Mouse (Mus musculus) limb, embryonic 14.5 days (tissue): ENCODE measurements around the gene Rab31. TPM values are rescaled to one million over a fixed set of nuclear protein-coding genes. Genes with fewer than 3 reads are reported as not detected.

ENCODE experiments used
- ATAC-seq: fragments of 200-750 bp; cut with Nextera tagmentation; 2 replicates; pipeline ENCODE4 v1.8.0; 2017; ENCODE audit warnings: low read depth, moderate number of reproducible peaks, moderate TSS enrichment; ENCODE audit not compliant: low FRiP score
- DNase-seq: peaks from one replicate; pipeline ENCODE4 v3.0.0-alpha.2; 2015; ENCODE audit warnings: low spot score
- H3K27ac ChIP-seq: fragments of 300-500 bp; sonication (generic); replicated peaks from 2 replicates; pipeline ENCODE4 v1.5.1; 2014; ENCODE audit warnings: low read depth, mild to moderate bottlenecking, low read length, moderate library complexity, mixed read lengths
- H3K27me3 ChIP-seq: fragments of 300-500 bp; sonication (generic); 2 replicates; pipeline ENCODE4 v1.6.1; 2014; ENCODE audit warnings: low read length, mixed read lengths; ENCODE audit not compliant: control insufficient read depth, insufficient read depth
- H3K36me3 ChIP-seq: fragments of 300-500 bp; sonication (generic); 2 replicates; pipeline ENCODE4 v1.6.1; 2014; ENCODE audit warnings: mild to moderate bottlenecking, low read length, moderate library complexity, mixed read lengths; ENCODE audit not compliant: control insufficient read depth, insufficient read depth
- H3K4me1 ChIP-seq: fragments of 300-500 bp; sonication (generic); 2 replicates; pipeline ENCODE4 v1.6.1; 2014; ENCODE audit warnings: antibody characterized with exemption, low read length, mixed read lengths; ENCODE audit not compliant: control insufficient read depth, insufficient read depth
- H3K4me2 ChIP-seq: fragments of 300-500 bp; sonication (generic); replicated peaks from 2 replicates; pipeline ENCODE4 v1.6.1; 2014; ENCODE audit warnings: low read depth, mild to moderate bottlenecking, low read length, moderate library complexity; ENCODE audit not compliant: severe bottlenecking
- H3K4me3 ChIP-seq: fragments of 300-500 bp; sonication (generic); replicated peaks from 2 replicates; pipeline ENCODE4 v1.5.1; 2014; ENCODE audit warnings: low read length
- H3K9ac ChIP-seq: fragments of 300-500 bp; sonication (generic); 2 replicates; pipeline ENCODE4 v1.6.1; 2014; ENCODE audit warnings: mild to moderate bottlenecking, low read depth, low read length, moderate library complexity; ENCODE audit not compliant: severe bottlenecking
- H3K9me3 ChIP-seq: fragments of 300-500 bp; sonication (generic); 2 replicates; pipeline ENCODE4 v1.6.1; 2016; ENCODE audit warnings: low read length; ENCODE audit not compliant: control insufficient read depth
- POLR2A ChIP-seq: fragments of 200-500 bp; IDR thresholded peaks from 2 replicates; pipeline ENCODE4 v1.8.0; 2012; ENCODE audit warnings: inconsistent platforms, mild to moderate bottlenecking, moderate library complexity, borderline replicate concordance; ENCODE audit not compliant: insufficient read depth, insufficient read length; ENCODE audit errors: extremely low read depth
- WGBS: fragments of 180-500 bp; shearing (Covaris S2); extraction: QIAGEN DNeasy Blood & Tissue Kit; methylation state at CpG from one replicate; pipeline ENCODE4 v1.1.7; 2014; 5-methylcytosine and 5-hydroxymethylcytosine counted together
- polyA plus RNA-seq, 2 experiments: library from polyadenylated mRNA; depleted of rRNA in 1 of 2; stranded (reverse) in 1 of 2; unstranded in 1 of 2; fragments of >200 nt; fragmentation: Nextera tagmentation in 1 of 2; extraction: Ambion mirVana in 1 of 2; gene quantifications; 2 replicates each; pipeline versions ENCODE4 v1.2.1 to v1.2.3; 2012 to 2014

Gene Rab31
- polyA plus RNA-seq, 2 experiments, result 36.3 to 67.8 TPM

GRCm38 (mm10) chr17:65608312-65608687, 164.3 kb downstream of the Rab31 start:
- Histone ChIP-seq H3K4me2 (no peak overlapping the region), H3K9me3 (no peaks in the 10 kb centered on the region), H3K27me3 (no peaks in the 10 kb centered on the region), H3K36me3 (no peaks in the 10 kb centered on the region), H3K4me1 (peaks cover 27% of the 10 kb centered on the region), H3K9ac (no peak overlapping the region), H3K27ac (no peak overlapping the region), H3K4me3 (no peak overlapping the region)
- TF ChIP-seq POLR2A, result no peak
- ATAC-seq (no peak), DNase-seq (no peak)
- WGBS, result 77% methylated on average over 2 of the region's 2 CpGs

DNA sequence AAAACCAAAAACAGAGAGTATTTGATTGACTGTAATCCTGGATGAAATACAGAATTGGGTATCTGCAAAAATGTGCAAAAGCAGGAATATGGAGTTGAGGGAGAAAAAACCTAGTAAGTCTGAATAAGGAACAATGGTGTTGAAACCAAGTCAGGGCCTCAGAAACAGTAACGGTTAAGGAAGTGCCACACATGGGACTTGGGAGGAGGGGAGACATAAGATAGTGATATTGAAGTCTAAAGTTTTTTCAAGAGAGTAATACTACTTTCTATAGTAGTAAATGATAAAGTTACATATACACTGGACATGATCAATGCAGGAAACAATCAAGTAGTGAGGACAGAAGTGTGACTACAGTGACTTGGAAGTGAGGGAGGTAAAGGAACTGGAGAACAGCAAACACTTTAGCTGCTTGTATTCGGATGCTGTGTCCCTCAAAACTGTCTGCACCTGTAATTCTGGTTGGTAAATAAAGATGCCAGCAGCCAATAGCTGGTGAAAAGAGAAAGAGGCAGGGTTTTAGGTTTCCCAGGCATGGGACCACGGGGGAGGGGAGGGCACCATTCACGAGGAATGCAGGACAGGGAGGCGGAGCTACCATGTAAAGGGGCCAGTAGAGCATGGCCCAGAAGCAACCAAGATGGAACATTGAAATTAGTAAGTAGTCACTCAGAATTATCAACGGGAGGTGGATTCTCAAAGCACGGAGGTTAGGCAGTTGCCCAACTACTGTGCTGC, 164.8 kb downstream of the Rab31 start:
- DNase-seq (no peak), ATAC-seq (no peak)
- no peak overlapping the region for H3K4me3 ChIP-seq
- 53% methylated on average over 7 of the region's 7 CpGs for WGBS
- no peaks in the 10 kb centered on the region for H3K9me3 ChIP-seq
- no peak overlapping the region for H3K27ac ChIP-seq
- H3K9ac ChIP-seq, result no peak overlapping the region
- H3K27me3 ChIP-seq, result no peaks in the 10 kb centered on the region
- no peak overlapping the region for H3K4me2 ChIP-seq
- TF ChIP-seq POLR2A, result no peak
- peaks cover 27% of the 10 kb centered on the region for H3K4me1 ChIP-seq
- no peaks in the 10 kb centered on the region for H3K36me3 ChIP-seq

- Histone ChIP-seq H3K4me3 (no peak overlapping the region), H3K4me2 (no peak overlapping the region), H3K27me3 (no peaks in the 10 kb centered on the region), H3K4me1 (peaks cover 20% of the 10 kb centered on the region), H3K9me3 (no peaks in the 10 kb centered on the region), H3K27ac (no peak overlapping the region), H3K9ac (no peak overlapping the region), H3K36me3 (no peaks in the 10 kb centered on the region)
- DNase-seq (no peak), ATAC-seq (no peak)
- 87% methylated on average over 4 of the region's 4 CpGs for WGBS
- TF ChIP-seq POLR2A, result no peak
These were observed 166.5 kb downstream of the Rab31 start for GRCm38 (mm10) chr17:65606014-65606413.

- no peaks in the 10 kb centered on the region for H3K36me3 ChIP-seq
- ATAC-seq (no peak), DNase-seq (no peak)
- no peak overlapping the region for H3K4me2 ChIP-seq
- no peak overlapping the region for H3K4me3 ChIP-seq
- no peak overlapping the region for H3K9ac ChIP-seq
- no peak overlapping the region for H3K27ac ChIP-seq
- H3K9me3 ChIP-seq, result no peaks in the 10 kb centered on the region
- H3K27me3 ChIP-seq, result no peaks in the 10 kb centered on the region
- H3K4me1 ChIP-seq, result peaks cover 19% of the 10 kb centered on the region
- TF ChIP-seq POLR2A, result no peak
These were observed 167.7 kb downstream of the Rab31 start for GRCm38 (mm10) chr17:65604892-65605291.

- Histone ChIP-seq H3K27me3 (no peaks in the 10 kb centered on the region), H3K9ac (no peak overlapping the region), H3K4me3 (no peak overlapping the region), H3K4me1 (peaks cover 19% of the 10 kb centered on the region), H3K9me3 (no peaks in the 10 kb centered on the region), H3K27ac (no peak overlapping the region), H3K4me2 (no peak overlapping the region), H3K36me3 (no peaks in the 10 kb centered on the region)
- no peak for ATAC-seq
- DNase-seq, result no peak
- TF ChIP-seq POLR2A, result no peak
These were observed 168.2 kb downstream of the Rab31 start for GRCm38 (mm10) chr17:65604315-65604714.

Other genes starting within 250 kb of the Rab31 start
- gene Tmem232, start 232.0 kb downstream of the Rab31 start, polyA plus RNA-seq (2012; rRNA removed), result 0.14 and 0.19 TPM in 2 replicates
- gene Tmem232, start 232.0 kb downstream of the Rab31 start, polyA plus RNA-seq (2014; fragmentation: Nextera tagmentation; extraction: Ambion mirVana), result 0.19 and 0.44 TPM in 2 replicates
- 53.0 and 57.7 TPM in 2 replicates for gene Vapa, start 159.2 kb downstream of the Rab31 start, polyA plus RNA-seq (2012; rRNA removed)
- 192 and 196 TPM in 2 replicates for gene Vapa, start 159.2 kb downstream of the Rab31 start, polyA plus RNA-seq (2014; fragmentation: Nextera tagmentation; extraction: Ambion mirVana)
- gene Txndc2, start 130.6 kb downstream of the Rab31 start, polyA plus RNA-seq (2012; rRNA removed), result 0.08 and 0.14 TPM in 2 replicates
- 0.10 and 0.22 TPM in 2 replicates for gene Txndc2, start 130.6 kb downstream of the Rab31 start, polyA plus RNA-seq (2014; fragmentation: Nextera tagmentation; extraction: Ambion mirVana)
- 67.6 and 74.3 TPM in 2 replicates for gene Ppp4r1, start 9.8 kb upstream of the Rab31 start, polyA plus RNA-seq (2012; rRNA removed)
- 43.7 and 47.3 TPM in 2 replicates for gene Ppp4r1, start 9.8 kb upstream of the Rab31 start, polyA plus RNA-seq (2014; fragmentation: Nextera tagmentation; extraction: Ambion mirVana)
- 39.9 and 44.2 TPM in 2 replicates for gene Ralbp1, start 113.0 kb upstream of the Rab31 start, polyA plus RNA-seq (2012; rRNA removed)
- 132 and 137 TPM in 2 replicates for gene Ralbp1, start 113.0 kb upstream of the Rab31 start, polyA plus RNA-seq (2014; fragmentation: Nextera tagmentation; extraction: Ambion mirVana)
- gene Twsg1, start 178.5 kb upstream of the Rab31 start, polyA plus RNA-seq (2012; rRNA removed), result 91.8 and 103 TPM in 2 replicates
- gene Twsg1, start 178.5 kb upstream of the Rab31 start, polyA plus RNA-seq (2014; fragmentation: Nextera tagmentation; extraction: Ambion mirVana), result 158 and 175 TPM in 2 replicates